Mouse (Mus musculus) stomach, postnatal 0 days (tissue): ENCODE results near the gene Pcare.

Source experiments
- CTCF ChIP-seq: IDR thresholded peaks from 2 replicates; pipeline ENCODE4 v1.5.1; 2016; ENCODE audit warnings: antibody characterized with exemption, low read depth, mild to moderate bottlenecking, moderate library complexity
- EP300 ChIP-seq: optimal IDR thresholded peaks from 2 replicates; pipeline ENCODE3; 2016; ENCODE audit warnings: antibody characterized with exemption

GRCm38 (mm10) chr17:71746114-71746513, 6.6 kb downstream of the Pcare start:
- no peak for TF ChIP-seq CTCF
- no peak for TF ChIP-seq EP300
